Mouse (Mus musculus): ENCODE data around the gene Cdh13. TPM values are rescaled to one million over a fixed set of nuclear protein-coding genes. Genes with fewer than 3 reads are reported as not detected.

Gene Cdh13
- polyA plus RNA-seq, 1 experiment from 2014 or later = 0.53 TPM

GRCm38 (mm10) chr8:118596816-118597215 lies 313.3 kb downstream of the Cdh13 start:
- DNase-seq = no peak
- ATAC-seq = no peak
- Histone ChIP-seq H3K27me3 (ENCODE audit: insufficient read depth, low read length) (no peaks in the 10 kb centered on the region), H3K27ac (ENCODE audit: low read depth) (no peak overlapping the region), H3K4me1 (ENCODE audit: insufficient read depth) (no peaks in the 10 kb centered on the region), H3K36me3 (replicated peaks; ENCODE audit: insufficient read depth, low read length) (no peaks in the 10 kb centered on the region), H3K4me3 (ENCODE audit: low read depth, low read length) (no peak overlapping the region), H3K9ac (replicated peaks) (no peak overlapping the region), H3K4me2 (ENCODE audit: low read depth, low read length) (no peak overlapping the region), H3K9me3 (ENCODE audit: low read length) (peaks cover 2% of the 10 kb centered on the region; the same call in 1 of the 2 replicates)
- WGBS (ENCODE audit: insufficient replicate concordance) = 61% methylated on average over 8 of the region's 8 CpGs
- TF ChIP-seq EP300 (IDR thresholded peaks at IDR 0.05; ENCODE audit: low read depth) = no peak
- TF ChIP-seq CTCF (IDR thresholded peaks at IDR 0.05; ENCODE audit: low read depth) = no peak

GRCm38 (mm10) chr8:118601376-118601775 lies 317.8 kb downstream of the Cdh13 start:
- H3K9me3 ChIP-seq (ENCODE audit: low read length) = peaks cover 2% of the 10 kb centered on the region
- ATAC-seq = no peak
- H3K4me3 ChIP-seq (ENCODE audit: low read depth, low read length) = no peak overlapping the region
- H3K27ac ChIP-seq (ENCODE audit: low read depth) = no peak overlapping the region
- no peak overlapping the region for H3K9ac ChIP-seq (replicated peaks)
- no peaks in the 10 kb centered on the region for H3K4me1 ChIP-seq (ENCODE audit: insufficient read depth)
- no peaks in the 10 kb centered on the region for H3K36me3 ChIP-seq (replicated peaks; ENCODE audit: insufficient read depth, low read length)
- TF ChIP-seq EP300 (IDR thresholded peaks at IDR 0.05; ENCODE audit: low read depth) (no peak), CTCF (IDR thresholded peaks at IDR 0.05; ENCODE audit: low read depth) (no peak)
- H3K4me2 ChIP-seq (ENCODE audit: low read depth, low read length) = no peak overlapping the region
- no peaks in the 10 kb centered on the region for H3K27me3 ChIP-seq (ENCODE audit: insufficient read depth, low read length)
- DNase-seq = no peak
- WGBS (ENCODE audit: insufficient replicate concordance) = 80% methylated on average over 8 of the region's 8 CpGs

GRCm38 (mm10) chr8:118602074-118602473 lies 318.5 kb downstream of the Cdh13 start:
- Histone ChIP-seq H3K36me3 (replicated peaks; ENCODE audit: insufficient read depth, low read length) (no peaks in the 10 kb centered on the region), H3K9ac (replicated peaks) (no peak overlapping the region), H3K27ac (ENCODE audit: low read depth) (no peak overlapping the region), H3K4me3 (ENCODE audit: low read depth, low read length) (no peak overlapping the region), H3K27me3 (ENCODE audit: insufficient read depth, low read length) (no peaks in the 10 kb centered on the region), H3K9me3 (ENCODE audit: low read length) (peaks cover 2% of the 10 kb centered on the region), H3K4me1 (ENCODE audit: insufficient read depth) (no peaks in the 10 kb centered on the region), H3K4me2 (ENCODE audit: low read depth, low read length) (no peak overlapping the region)
- no peak for TF ChIP-seq EP300 (IDR thresholded peaks at IDR 0.05; ENCODE audit: low read depth)
- TF ChIP-seq CTCF (IDR thresholded peaks at IDR 0.05; ENCODE audit: low read depth) = no peak
- 70% methylated on average over 8 of the region's 8 CpGs for WGBS (ENCODE audit: insufficient replicate concordance)
- DNase-seq (no peak), ATAC-seq (no peak)

- no peak overlapping the region for H3K27ac ChIP-seq (ENCODE audit: low read depth)
- no peaks in the 10 kb centered on the region for H3K36me3 ChIP-seq (replicated peaks; ENCODE audit: insufficient read depth, low read length)
- H3K9me3 ChIP-seq (ENCODE audit: low read length) = no peaks in the 10 kb centered on the region; the same call in 1 of the 2 replicates
- WGBS (ENCODE audit: insufficient replicate concordance) = 81% methylated on average over 10 of the region's 10 CpGs
- ATAC-seq = no peak
- no peaks in the 10 kb centered on the region for H3K4me1 ChIP-seq (ENCODE audit: insufficient read depth)
- H3K9ac ChIP-seq (replicated peaks) = no peak overlapping the region
- no peak overlapping the region for H3K4me2 ChIP-seq (ENCODE audit: low read depth, low read length)
- TF ChIP-seq EP300 (IDR thresholded peaks at IDR 0.05; ENCODE audit: low read depth) (no peak), CTCF (IDR thresholded peaks at IDR 0.05; ENCODE audit: low read depth) (no peak)
- no peak overlapping the region for H3K4me3 ChIP-seq (ENCODE audit: low read depth, low read length)
- H3K27me3 ChIP-seq (ENCODE audit: insufficient read depth, low read length) = no peaks in the 10 kb centered on the region
- no peak for DNase-seq
Observed at GRCm38 (mm10) chr8:118611551-118611950, 328.0 kb downstream of the Cdh13 start.

GRCm38 (mm10) chr8:118618195-118618594 lies 334.7 kb downstream of the Cdh13 start:
- no peak overlapping the region for H3K4me2 ChIP-seq (ENCODE audit: low read depth, low read length)
- ATAC-seq (no peak), DNase-seq (no peak)
- H3K4me3 ChIP-seq (ENCODE audit: low read depth, low read length) = no peak overlapping the region
- no peaks in the 10 kb centered on the region for H3K4me1 ChIP-seq (ENCODE audit: insufficient read depth)
- no peaks in the 10 kb centered on the region for H3K27me3 ChIP-seq (ENCODE audit: insufficient read depth, low read length)
- 81% methylated on average over 10 of the region's 10 CpGs for WGBS (ENCODE audit: insufficient replicate concordance)
- H3K9ac ChIP-seq (replicated peaks) = no peak overlapping the region
- TF ChIP-seq EP300 (IDR thresholded peaks at IDR 0.05; ENCODE audit: low read depth) = no peak
- TF ChIP-seq CTCF (IDR thresholded peaks at IDR 0.05; ENCODE audit: low read depth) = no peak
- H3K36me3 ChIP-seq (replicated peaks; ENCODE audit: insufficient read depth, low read length) = no peaks in the 10 kb centered on the region
- H3K9me3 ChIP-seq (ENCODE audit: low read length) = no peaks in the 10 kb centered on the region; the same call in none of the 2 replicates
- no peak overlapping the region for H3K27ac ChIP-seq (ENCODE audit: low read depth)

- Histone ChIP-seq H3K4me2 (ENCODE audit: low read depth, low read length) (no peak overlapping the region), H3K27me3 (ENCODE audit: insufficient read depth, low read length) (no peaks in the 10 kb centered on the region), H3K4me3 (ENCODE audit: low read depth, low read length) (no peak overlapping the region), H3K9me3 (ENCODE audit: low read length) (peaks cover 3% of the 10 kb centered on the region; the same call in 1 of the 2 replicates), H3K4me1 (ENCODE audit: insufficient read depth) (no peaks in the 10 kb centered on the region), H3K27ac (ENCODE audit: low read depth) (no peak overlapping the region), H3K9ac (replicated peaks) (no peak overlapping the region), H3K36me3 (replicated peaks; ENCODE audit: insufficient read depth, low read length) (no peaks in the 10 kb centered on the region)
- TF ChIP-seq EP300 (IDR thresholded peaks at IDR 0.05; ENCODE audit: low read depth) = no peak
- DNase-seq (no peak), ATAC-seq (no peak)
- 68% methylated on average over 5 of the region's 5 CpGs for WGBS (ENCODE audit: insufficient replicate concordance)
Observed at GRCm38 (mm10) chr8:118626425-118626824, 342.9 kb downstream of the Cdh13 start.

GRCm38 (mm10) chr8:118627737-118628136 lies 344.2 kb downstream of the Cdh13 start:
- TF ChIP-seq EP300 (IDR thresholded peaks at IDR 0.05; ENCODE audit: low read depth) (no peak), CTCF (IDR thresholded peaks at IDR 0.05; ENCODE audit: low read depth) (no peak)
- Histone ChIP-seq H3K36me3 (replicated peaks; ENCODE audit: insufficient read depth, low read length) (no peaks in the 10 kb centered on the region), H3K27me3 (ENCODE audit: insufficient read depth, low read length) (no peaks in the 10 kb centered on the region), H3K27ac (ENCODE audit: low read depth) (no peak overlapping the region), H3K4me3 (ENCODE audit: low read depth, low read length) (no peak overlapping the region), H3K9ac (replicated peaks) (no peak overlapping the region), H3K9me3 (ENCODE audit: low read length) (peaks cover 3% of the 10 kb centered on the region; the same call in 1 of the 2 replicates), H3K4me2 (ENCODE audit: low read depth, low read length) (no peak overlapping the region), H3K4me1 (ENCODE audit: insufficient read depth) (no peaks in the 10 kb centered on the region)
- ATAC-seq (no peak), DNase-seq (no peak)
- 70% methylated on average over 5 of the region's 5 CpGs for WGBS (ENCODE audit: insufficient replicate concordance)

All from liver, postnatal 0 days (tissue).